Mouse (Mus musculus) heart, adult 2 months (tissue): ENCODE measurements at regions not wholly inside any gene's neighbourhood (a gene's known extent, or its start where the extent isn't known, plus 50 kb on each side); places are given as distances from the start of the nearest gene placed in this dataset.

ENCODE experiments used
- CTCF ChIP-seq: fragments of 200-600 bp; IDR thresholded peaks from 2 replicates; pipeline ENCODE4 v1.8.1; 2022; ENCODE audit warnings: antibody characterized with exemption, mild to moderate bottlenecking, moderate library complexity
- POLR2A ChIP-seq: fragments of 200-500 bp; IDR thresholded peaks from 2 replicates; pipeline ENCODE4 v1.6.1; 2011; ENCODE audit warnings: mild to moderate bottlenecking, low read depth, low read length, control low read depth; ENCODE audit not compliant: insufficient read depth

GRCm38 (mm10) chr14:24901726-24902125 is 414.8 kb downstream of the Rps24 start:
- no peak for TF ChIP-seq CTCF
- TF ChIP-seq POLR2A = no peak
